In genomic region chr10:80747410-80747809, GRCm38 (mm10) we compare ENCODE assay signal across 9 mouse cellular contexts. TPM values are rescaled to one million over a fixed set of nuclear protein-coding genes. Genes with fewer than 3 reads are reported as not detected.
DNase-seq lines count a peak whose midpoint lies in the region; TF ChIP-seq lines count a peak whose summit lies in the region.
"Had no signal": no experiment of that assay in that cellular context is flagged by ENCODE, and none has a peak within 500 bp of the region (broad histone marks: within the 10 kb centered on the region; RNA-seq: fewer than 3 reads in every experiment).

No protein-coding gene starts in this region.

- peak; percentile 96 to 97 (median 97) for TF ChIP-seq CTCF in MEL (IDR thresholded peaks at IDR 0.05 in 2 of 3, conservative IDR thresholded peaks at IDR 0.05 in 1 of 3; ENCODE audit: control insufficient read depth in 1 of 3, insufficient read depth in 1 of 3, low read depth in 2 of 3, low read length in 3 of 3, poor library complexity in 1 of 3, severe bottlenecking in 1 of 3)

- H3K9me3 ChIP-seq in MEL (replicated peaks; ENCODE audit: insufficient read depth, low read length): no peaks in the 10 kb centered on the region
- H3K9me3 ChIP-seq: heart, embryonic 15.5 days had no signal

- peaks cover 0 to under 1% of the 10 kb centered on the region in 2 experiments; a peak in 2 of 4 replicates for H3K36me3 ChIP-seq in MEL (ENCODE audit: control insufficient read depth in 1 of 2, insufficient read depth in 2 of 2, low read length in 2 of 2)
- H3K36me3 ChIP-seq: heart, embryonic 15.5 days had no signal

- no peak overlapping the region for H3K9ac ChIP-seq in MEL (ENCODE audit: control insufficient read depth, low read depth, low read length, poor library complexity, severe bottlenecking)
- H3K9ac ChIP-seq: heart, embryonic 15.5 days had no signal

- H3K79me2 ChIP-seq in MEL (ENCODE audit: control insufficient read depth, insufficient read depth, low read length, poor library complexity): no peaks in the 10 kb centered on the region

- H3K4me3 ChIP-seq in MEL (ENCODE audit: control insufficient read depth in 1 of 2, insufficient read depth in 1 of 2, low read depth in 2 of 2, low read length in 2 of 2): no peak overlapping the region
- H3K4me3 ChIP-seq: heart, embryonic 15.5 days had no signal

- DNase-seq in B cell, adult 2 months: peak; percentile 86 to 87
- DNase-seq in MEL (ENCODE audit: low read depth, low spot score): peak; percentile 86
- peak; percentile 91 to 92 for DNase-seq in cerebellum, postnatal 10 days
- DNase-seq in gastrocnemius, postnatal 10 days: peak; percentile 81
- DNase-seq in layer of hippocampus, adult 18-20 months (ENCODE audit: low spot score in 2 of 2): peak; percentile 68 to 80
- peak; percentile 84 for DNase-seq in lung, postnatal 14 days
- peak; percentile 72 for DNase-seq in right cerebral cortex, postnatal 14 days
- peak; percentile 65 to 76 for DNase-seq in urinary bladder, postnatal 36 days (ENCODE audit: low spot score in 2 of 2)

- TF ChIP-seq RAD21 in MEL (IDR thresholded peaks at IDR 0.05; ENCODE audit: low read depth, low read length): peak; percentile 93

- H3K27ac ChIP-seq in MEL (ENCODE audit: control insufficient read depth, low read depth, low read length): no peak overlapping the region
- H3K27ac ChIP-seq: heart, embryonic 15.5 days had no signal

- peaks cover 0 to 19% of the 10 kb centered on the region in 2 experiments; a peak in 3 of 4 replicates for H3K4me1 ChIP-seq in MEL (ENCODE audit: control insufficient read depth in 1 of 2, insufficient read depth in 2 of 2, low read length in 2 of 2)

- no peak for TF ChIP-seq POLR2A in MEL (IDR thresholded peaks at IDR 0.05; ENCODE audit: control insufficient read depth in 1 of 2, insufficient read depth in 1 of 2, low read depth in 1 of 2, low read length in 2 of 2, poor library complexity in 1 of 2)

- H3K27me3 ChIP-seq in MEL (ENCODE audit: control insufficient read depth in 1 of 2, insufficient read depth in 2 of 2, low read length in 2 of 2): no peaks in the 10 kb centered on the region
- H3K27me3 ChIP-seq: heart, embryonic 15.5 days had no signal

- no peak for TF ChIP-seq EP300 in MEL (IDR thresholded peaks at IDR 0.05; ENCODE audit: low read depth in 1 of 2, low read length in 2 of 2)

TF ChIP-seq in MEL, 35 proteins besides CTCF, POLR2A, EP300 and RAD21:
- TF ChIP-seq ZC3H11A (IDR thresholded peaks at IDR 0.05; ENCODE audit: low read depth, low read length) (peak; percentile 82), ZMIZ1 (IDR thresholded peaks at IDR 0.05; ENCODE audit: low read depth, low read length) (no peak), MXI1 (IDR thresholded peaks at IDR 0.05; ENCODE audit: low read depth, low read length) (peak; percentile 40; the same call in 1 of the 2 replicates), SMC3 (IDR thresholded peaks at IDR 0.05; ENCODE audit: low read depth, low read length) (peak; percentile 85), ZKSCAN1 (IDR thresholded peaks at IDR 0.05; ENCODE audit: low read depth, low read length) (no peak), POLR2AphosphoS5 (IDR thresholded peaks at IDR 0.05; ENCODE audit: borderline replicate concordance, low read depth, low read length) (no peak), SIN3A (IDR thresholded peaks at IDR 0.05; ENCODE audit: low read length) (peak; percentile 77)

RNA-seq across cellular contexts. Expression of gene Ap3d1, which starts 5.3 kb away (rescaled TPM):
- total RNA-seq in MEL (2012; rRNA removed): 29.6 and 32.7 TPM in 2 replicates
- 100 to 1,000 TPM in 1 of 2 experiments, 10 to 100 TPM in 1; 54.5 to 260 TPM for polyA plus RNA-seq in MEL (2012; ENCODE audit: insufficient read depth in 1 of 2, insufficient read length in 2 of 2, low read depth in 1 of 2, low replicate concordance in 2 of 2, missing spikeins in 1 of 2)
- total RNA-seq in gastrocnemius, postnatal 10 days (2021): 10 to 100 TPM; 27.7 to 37.1 TPM
- 100 to 1,000 TPM; 138 TPM for total RNA-seq in layer of hippocampus, adult 18-20 months (2021)

RNA-seq across cellular contexts. Expression of gene Dot1l, which starts 7.6 kb away (rescaled TPM):
- total RNA-seq in MEL (2012; rRNA removed): 14.7 and 15.0 TPM in 2 replicates
- polyA plus RNA-seq in MEL (2012; ENCODE audit: insufficient read depth in 1 of 2, insufficient read length in 2 of 2, low read depth in 1 of 2, low replicate concordance in 2 of 2, missing spikeins in 1 of 2): 10 to 100 TPM in 1 of 2 experiments, not detected in 1; 70.6 TPM
- total RNA-seq in gastrocnemius, postnatal 10 days (2021): 10 to 100 TPM; 25.9 to 46.0 TPM
- 10 to 100 TPM; 40.6 to 49.6 TPM for total RNA-seq in layer of hippocampus, adult 18-20 months (2021)

RNA-seq across cellular contexts. Expression of gene Izumo4, which starts 45.4 kb away (rescaled TPM):
- 1.0 and 1.5 TPM in 2 replicates for total RNA-seq in MEL (2012; rRNA removed)
- polyA plus RNA-seq in MEL (2012; ENCODE audit: insufficient read depth in 1 of 2, insufficient read length in 2 of 2, low read depth in 1 of 2, low replicate concordance in 2 of 2, missing spikeins in 1 of 2): 1 to 10 TPM in 1 of 2 experiments, not detected in 1; 3.8 TPM
- total RNA-seq in gastrocnemius, postnatal 10 days (2021): 1 to 10 TPM; 4.3 to 6.1 TPM
- 10 to 100 TPM; 52.5 to 54.7 TPM for total RNA-seq in layer of hippocampus, adult 18-20 months (2021)

RNA-seq across cellular contexts. Expression of gene Mob3a, which starts 45.6 kb away (rescaled TPM):
- total RNA-seq in MEL (2012; rRNA removed): 38.3 and 38.7 TPM in 2 replicates
- 10 to 100 TPM in 1 of 2 experiments, not detected in 1; 63.4 TPM for polyA plus RNA-seq in MEL (2012; ENCODE audit: insufficient read depth in 1 of 2, insufficient read length in 2 of 2, low read depth in 1 of 2, low replicate concordance in 2 of 2, missing spikeins in 1 of 2)
- 10 to 100 TPM in 1 of 2 experiments, 1 to 10 TPM in 1; 8.6 to 13.1 TPM for total RNA-seq in gastrocnemius, postnatal 10 days (2021)
- 10 to 100 TPM; 13.2 to 13.5 TPM for total RNA-seq in layer of hippocampus, adult 18-20 months (2021)

RNA-seq across cellular contexts. Expression of gene Sf3a2, which starts 50.6 kb away (rescaled TPM):
- 50.4 and 52.0 TPM in 2 replicates for total RNA-seq in MEL (2012; rRNA removed)
- 100 to 1,000 TPM in 1 of 2 experiments, not detected in 1; 210 TPM for polyA plus RNA-seq in MEL (2012; ENCODE audit: insufficient read depth in 1 of 2, insufficient read length in 2 of 2, low read depth in 1 of 2, low replicate concordance in 2 of 2, missing spikeins in 1 of 2)
- 10 to 100 TPM; 31.6 to 41.3 TPM for total RNA-seq in gastrocnemius, postnatal 10 days (2021)
- total RNA-seq in layer of hippocampus, adult 18-20 months (2021): 10 to 100 TPM; 52.3 to 57.3 TPM

Comparison
In these comparisons a context has a peak if more than half of its experiments do, and no peak if none do; other contexts are left out.
1. RNA of gene Izumo4, which starts 45.4 kb away (total RNA-seq): 52.5 to 54.7 TPM in layer of hippocampus, adult 18-20 months; 4.3 to 6.1 TPM in gastrocnemius, postnatal 10 days and 1.0 to 1.5 TPM in MEL; every median in the first group is over 4 times any median in the second.
2. Peak in every context shown above with its lines, with median percentiles within 50 percentile points of each other: DNase-seq.